ENCODE assay signal across 8 mouse cellular contexts in the genomic region with DNA sequence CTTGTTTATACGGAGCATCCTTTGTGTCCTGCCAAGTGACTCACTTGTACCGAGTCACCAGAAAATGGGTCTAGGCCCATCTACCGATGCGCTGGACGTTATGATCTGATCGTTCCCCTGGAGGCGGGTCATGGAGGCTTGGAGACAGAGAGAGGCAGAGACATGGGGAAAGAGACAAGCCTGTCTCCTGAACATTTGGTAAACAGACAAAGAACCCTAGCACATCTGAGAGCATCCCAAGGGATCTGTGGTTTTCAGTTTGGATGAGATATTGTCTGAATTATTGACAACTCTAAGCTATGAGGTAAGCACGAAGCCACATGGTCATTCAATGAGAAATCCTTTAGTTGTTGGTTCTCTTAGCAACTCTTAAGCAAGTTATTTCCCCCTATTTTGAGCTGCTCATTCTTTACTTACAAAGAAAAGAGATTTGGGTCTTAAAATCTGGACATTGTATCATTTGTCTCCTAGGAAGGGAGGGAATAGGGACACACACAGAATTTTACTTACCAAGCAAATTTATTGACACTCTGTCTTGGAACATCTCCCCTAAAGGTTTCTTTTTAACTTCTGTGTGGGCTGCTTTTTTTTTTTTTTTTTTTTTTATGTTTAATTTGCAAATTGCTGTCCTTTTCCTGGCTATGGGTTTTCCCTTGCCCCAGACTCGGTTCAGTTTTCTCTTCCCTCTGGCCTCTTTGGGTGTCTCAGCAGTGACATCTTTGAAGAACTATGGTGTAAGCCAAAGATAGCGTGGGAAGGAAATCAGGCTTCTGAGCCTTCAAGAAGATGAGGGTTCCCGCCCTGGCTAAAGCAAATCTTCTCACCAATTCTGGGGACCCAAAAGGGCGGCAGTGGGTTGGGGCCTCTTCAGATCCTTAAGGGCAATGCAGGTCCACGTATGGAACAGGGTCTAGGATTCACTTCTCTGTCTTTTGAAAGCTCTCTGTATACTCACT. TPM values are rescaled to one million over a fixed set of nuclear protein-coding genes. Genes with fewer than 3 reads are reported as not detected.
DNase-seq lines count a peak whose midpoint lies in the region; ATAC-seq and TF ChIP-seq lines count a peak whose summit lies in the region.

No protein-coding gene starts in this region.

- 68% methylated on average over 13 of the region's 13 CpGs for WGBS in kidney, embryonic 14.5 days
- WGBS in forebrain, embryonic 13.5 days = 64% methylated on average over 13 of the region's 13 CpGs
- WGBS in limb, embryonic 10.5 days = 67% methylated on average over 13 of the region's 13 CpGs

- H3K27ac ChIP-seq in kidney, embryonic 14.5 days (ENCODE audit: low read depth, low read length) = peak overlapping the region; percentile 77; the same call in 1 of the 2 replicates
- H3K27ac ChIP-seq in ES-E14 (ENCODE audit: insufficient read depth, low read depth, low read length, poor library complexity, severe bottlenecking) = no peak overlapping the region
- peak overlapping the region; percentile 78; the same call in 1 of the 2 replicates for H3K27ac ChIP-seq in forebrain, embryonic 13.5 days
- peak overlapping the region; percentile 95; the same call in 1 of the 2 replicates for H3K27ac ChIP-seq in limb, embryonic 10.5 days

- H3K27me3 ChIP-seq in kidney, embryonic 14.5 days (ENCODE audit: control insufficient read depth, insufficient read depth, low read length) = no peaks in the 10 kb centered on the region
- no peaks in the 10 kb centered on the region for H3K27me3 ChIP-seq in forebrain, embryonic 13.5 days
- H3K27me3 ChIP-seq in limb, embryonic 10.5 days (ENCODE audit: low read depth, poor library complexity, severe bottlenecking) = 0 out of 2 replicates have a peak, but pooled peaks cover 11% of the 10 kb centered on the region
- H3K27me3 ChIP-seq in splenic B cell, adult 2 months (ENCODE audit: control insufficient read depth, insufficient read depth, low read length, poor library complexity, severe bottlenecking) = no peaks in the 10 kb centered on the region

- peaks cover 29% of the 10 kb centered on the region for H3K4me1 ChIP-seq in kidney, embryonic 14.5 days (ENCODE audit: control insufficient read depth, insufficient read depth, low read length)
- peaks cover 3 to 7% of the 10 kb centered on the region in 2 experiments; a peak in 3 of 4 replicates for H3K4me1 ChIP-seq in ES-E14 (ENCODE audit: control insufficient read depth in 2 of 2, insufficient read depth in 2 of 2, low read length in 2 of 2, poor library complexity in 1 of 2)
- peaks cover 43% of the 10 kb centered on the region for H3K4me1 ChIP-seq in forebrain, embryonic 13.5 days
- peaks cover 47% of the 10 kb centered on the region for H3K4me1 ChIP-seq in limb, embryonic 10.5 days

- DNase-seq in kidney, adult 11 months = no peak
- DNase-seq in ES-E14 (ENCODE audit: low read depth, low spot score) = no peak
- DNase-seq in limb, embryonic 10.5 days (ENCODE audit: low spot score) = no peak
- peak; percentile 69 for DNase-seq in splenic B cell, adult 2 months (ENCODE audit: low read depth, low spot score)
- no peak for DNase-seq in right cerebral cortex, postnatal 36 days (ENCODE audit: low spot score in 2 of 2)
- no peak for DNase-seq in kidney, adult 9 months

- H3K4me2 ChIP-seq in kidney, embryonic 14.5 days (replicated peaks; ENCODE audit: low read depth, low read length) = peak overlapping the region; percentile 93
- H3K4me2 ChIP-seq in forebrain, embryonic 13.5 days = peak overlapping the region; percentile 82

- peak overlapping the region; percentile 77; the same call in 1 of the 2 replicates for H3K4me3 ChIP-seq in kidney, embryonic 14.5 days (ENCODE audit: low read length)
- H3K4me3 ChIP-seq in ES-E14 (ENCODE audit: insufficient read depth in 1 of 2, low read depth in 1 of 2, low read length in 2 of 2, poor library complexity in 1 of 2, severe bottlenecking in 1 of 2) = peak overlapping the region; percentile 77 to 79
- peak overlapping the region; percentile 92 for H3K4me3 ChIP-seq in forebrain, embryonic 13.5 days
- peak overlapping the region; percentile 91 for H3K4me3 ChIP-seq in limb, embryonic 10.5 days

- H3K9ac ChIP-seq in kidney, embryonic 14.5 days (ENCODE audit: low read depth, low read length) = no peak overlapping the region; the same call in 1 of the 2 replicates
- peak overlapping the region; percentile 22; the same call in 1 of the 2 replicates for H3K9ac ChIP-seq in ES-E14 (ENCODE audit: insufficient read depth, low read depth, low read length, poor library complexity, severe bottlenecking)
- H3K9ac ChIP-seq in forebrain, embryonic 13.5 days = peak overlapping the region; percentile 98

- no peak for ATAC-seq in kidney, embryonic 14.5 days (ENCODE audit: low FRiP score, low TSS enrichment)
- peak; percentile 44 for ATAC-seq in forebrain, embryonic 13.5 days

- no peaks in the 10 kb centered on the region for H3K9me3 ChIP-seq in kidney, embryonic 14.5 days (ENCODE audit: control insufficient read depth, low read length)
- H3K9me3 ChIP-seq in ES-E14 (ENCODE audit: control insufficient read depth, insufficient read depth, low read depth, low read length) = no peaks in the 10 kb centered on the region
- H3K9me3 ChIP-seq in forebrain, embryonic 13.5 days (replicated peaks) = no peaks in the 10 kb centered on the region
- H3K9me3 ChIP-seq in limb, embryonic 10.5 days (replicated peaks) = no peaks in the 10 kb centered on the region

- H3K36me3 ChIP-seq in kidney, embryonic 14.5 days (ENCODE audit: control insufficient read depth, insufficient read depth, low read length) = no peaks in the 10 kb centered on the region
- no peaks in the 10 kb centered on the region for H3K36me3 ChIP-seq in ES-E14 (ENCODE audit: control insufficient read depth, insufficient read depth, low read length, poor library complexity, severe bottlenecking)
- peaks cover 1% of the 10 kb centered on the region; the same call in 1 of the 2 replicates for H3K36me3 ChIP-seq in forebrain, embryonic 13.5 days (ENCODE audit: poor library complexity, severe bottlenecking)
- H3K36me3 ChIP-seq in limb, embryonic 10.5 days = 0 out of 2 replicates have a peak, but pooled peaks cover under 1% of the 10 kb centered on the region
- no peaks in the 10 kb centered on the region for H3K36me3 ChIP-seq in splenic B cell, adult 2 months (ENCODE audit: control insufficient read depth, insufficient read depth, low read length, poor library complexity, severe bottlenecking)

- in situ Hi-C loops in ES-E14 (cut with MboI; ENCODE audit: low sequenced_read_pairs in 2 of 2, unreplicated experiment in 2 of 2) = no loop called here

TF ChIP-seq in ES-E14, 5 proteins besides CTCF, POLR2A, EP300 and RAD21:
- TF ChIP-seq CHD2 (IDR thresholded peaks at IDR 0.05; ENCODE audit: low read depth, low read length) (no peak), ZNF384 (IDR thresholded peaks at IDR 0.05; ENCODE audit: low read depth, low read length) (no peak), MAFK (IDR thresholded peaks at IDR 0.05; ENCODE audit: insufficient read depth, low read depth, low read length) (no peak), ZC3H11A (IDR thresholded peaks at IDR 0.05; ENCODE audit: borderline replicate concordance, low read depth, low read length) (no peak), HCFC1 (IDR thresholded peaks at IDR 0.05; ENCODE audit: borderline replicate concordance, insufficient read depth, low read length) (no peak)

RNA-seq across cellular contexts. Expression of gene Heg1, which starts 0.7 kb away (rescaled TPM):
- 14.2 and 21.5 TPM in 2 replicates for polyA plus RNA-seq in kidney, embryonic 14.5 days (2014; fragmentation: Nextera tagmentation; extraction: Ambion mirVana)
- total RNA-seq in ES-E14 (2012; rRNA removed) = 5.3 and 8.7 TPM in 2 replicates
- polyA plus RNA-seq in forebrain, embryonic 13.5 days (2015; fragmentation: Nextera tagmentation; extraction: Ambion mirVana) = 21.3 and 22.3 TPM in 2 replicates
- polyA plus RNA-seq in limb, embryonic 10.5 days (2016; fragmentation: Nextera tagmentation; extraction: Ambion mirVana) = 11.1 and 11.6 TPM in 2 replicates
